Mouse (Mus musculus) cerebellum, postnatal 36 days (tissue): ENCODE data around the gene Mrps7.
"Not testable (repeated sequence)": the region's sequence is repeated elsewhere in the genome, so short reads cannot be mapped to it uniquely, and the experiment has no call there.

Experiments used
- DNase-seq, 2 experiments: peaks; one replicate each; pipeline ENCODE4 v3.0.0; 2021 to 2022; ENCODE audit warnings: mixed read lengths in 2 of 2

The Mrps7 gene

DNA sequence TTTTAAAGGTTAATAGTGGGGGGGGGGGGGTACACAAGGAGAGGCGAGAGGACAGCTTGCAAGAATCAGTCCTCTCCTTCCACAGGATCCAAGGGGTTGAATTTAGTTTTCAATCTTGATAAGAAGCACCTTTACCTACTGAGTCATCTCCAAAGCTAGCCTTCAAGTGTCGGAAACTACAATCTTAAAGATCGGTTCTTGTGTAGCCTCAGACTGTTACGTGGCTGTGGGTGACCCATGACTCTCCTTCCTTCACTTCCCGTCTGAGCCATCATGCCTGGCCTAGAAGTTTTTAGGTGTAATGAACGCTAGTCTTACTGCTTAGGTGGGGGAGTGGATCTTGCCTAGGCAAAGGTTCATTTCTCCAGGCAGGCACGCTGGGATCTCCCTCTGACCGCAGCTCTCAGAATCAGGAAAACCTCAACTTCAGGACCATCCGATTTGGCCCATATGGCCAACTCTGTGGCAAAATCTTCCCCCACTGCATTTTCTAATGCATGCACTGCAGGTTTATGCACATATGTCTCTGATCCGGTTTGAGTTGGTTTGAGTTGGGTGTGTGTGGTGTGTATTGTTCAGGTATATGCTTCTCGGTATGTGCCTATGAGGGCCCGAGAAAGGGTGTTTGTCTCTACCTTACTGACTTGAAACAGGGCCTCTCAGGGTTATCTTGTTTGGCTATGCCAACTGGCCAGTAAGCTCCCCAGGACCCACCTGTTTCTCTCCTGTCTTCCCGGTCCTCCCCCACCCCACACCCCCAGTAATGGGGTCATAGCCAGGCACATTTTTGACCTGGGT lies 26.2 kb downstream of the Mrps7 start:
- no peak for DNase-seq

DNA sequence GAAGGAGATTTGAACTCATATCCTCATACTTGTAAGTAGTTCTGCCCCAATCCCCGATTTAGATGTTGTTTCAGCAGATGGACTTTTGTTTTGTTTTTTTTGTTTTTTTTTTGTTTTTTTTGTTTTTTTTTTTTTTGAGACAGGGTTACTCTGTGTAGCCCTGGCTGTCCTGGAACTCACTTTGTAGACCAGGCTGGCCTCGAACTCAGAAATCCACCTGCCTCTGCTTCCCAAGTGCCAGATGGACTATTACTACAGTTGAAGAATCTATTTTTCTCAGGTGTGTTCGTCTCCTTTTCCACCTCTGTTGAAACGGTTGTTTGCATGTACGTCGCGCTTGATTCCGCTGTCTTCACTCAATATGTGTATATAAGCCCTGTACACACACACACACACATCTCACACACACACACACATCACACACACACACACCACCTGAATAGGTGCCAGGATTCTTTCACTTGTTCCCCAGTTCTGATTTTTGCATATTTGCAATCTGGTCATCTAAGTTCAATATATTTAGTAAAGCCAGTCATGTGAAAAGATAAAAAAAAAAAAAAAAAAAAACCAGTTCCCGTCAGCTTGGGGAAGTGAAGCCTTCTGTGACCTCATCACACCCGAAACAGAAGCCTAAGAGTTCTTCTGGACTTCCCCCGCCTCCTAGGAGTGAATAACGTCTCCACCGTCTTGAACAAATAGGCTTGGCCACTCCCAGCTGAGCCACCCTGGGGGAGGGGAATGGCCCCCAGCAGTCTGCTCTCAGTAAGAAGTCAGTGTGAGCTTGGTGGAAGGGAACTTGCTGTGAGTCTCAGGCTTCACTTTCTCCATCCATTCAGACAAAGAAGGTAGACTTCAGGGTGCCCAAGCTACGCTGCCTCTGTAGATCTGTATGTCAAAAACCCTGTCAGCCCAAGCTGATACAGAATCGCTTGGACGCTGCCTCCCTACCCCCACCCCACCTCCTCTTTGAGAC lies 27.1 kb downstream of the Mrps7 start:
- no peak for DNase-seq

DNA sequence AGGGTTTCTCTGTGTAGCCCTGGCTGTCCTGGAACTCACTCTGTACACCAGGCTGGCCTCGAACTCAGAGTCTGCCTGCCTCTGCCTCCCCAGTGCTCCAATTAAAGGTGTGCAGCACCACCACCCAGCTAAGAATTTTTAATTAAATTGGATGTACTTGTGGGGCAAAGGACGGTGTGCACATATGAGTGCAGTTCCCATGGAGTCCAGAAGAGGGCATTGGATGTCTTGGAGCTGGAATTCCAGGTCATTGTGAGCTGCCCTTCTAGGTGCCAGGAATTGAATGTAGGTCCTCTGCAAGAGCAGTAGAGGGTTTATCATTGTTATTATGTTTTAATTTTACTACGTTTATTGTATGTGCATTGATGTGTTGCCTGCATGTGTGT lies 27.8 kb downstream of the Mrps7 start:
- peak; percentile 40 to 58 for DNase-seq

DNA sequence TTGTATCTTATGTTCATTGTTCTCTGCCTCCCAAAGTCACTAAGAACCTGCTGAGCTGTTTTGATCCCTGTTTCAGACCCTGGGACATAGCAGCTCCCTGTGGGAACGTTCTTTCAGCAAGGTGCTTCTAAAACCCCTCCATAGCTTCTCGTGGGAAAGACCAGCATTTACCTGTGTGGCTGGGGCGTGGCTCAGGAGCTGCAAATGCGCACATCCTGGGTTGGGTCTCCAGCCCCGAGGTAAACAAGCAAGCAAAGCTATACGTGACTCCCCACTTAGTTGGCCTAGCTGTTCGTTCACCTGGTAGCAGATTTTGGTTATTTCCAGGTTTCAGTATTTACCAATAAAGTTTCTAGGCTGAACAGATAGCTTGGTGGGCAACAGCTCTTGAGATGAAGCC lies 28.5 kb downstream of the Mrps7 start:
- DNase-seq, result no peak

DNA sequence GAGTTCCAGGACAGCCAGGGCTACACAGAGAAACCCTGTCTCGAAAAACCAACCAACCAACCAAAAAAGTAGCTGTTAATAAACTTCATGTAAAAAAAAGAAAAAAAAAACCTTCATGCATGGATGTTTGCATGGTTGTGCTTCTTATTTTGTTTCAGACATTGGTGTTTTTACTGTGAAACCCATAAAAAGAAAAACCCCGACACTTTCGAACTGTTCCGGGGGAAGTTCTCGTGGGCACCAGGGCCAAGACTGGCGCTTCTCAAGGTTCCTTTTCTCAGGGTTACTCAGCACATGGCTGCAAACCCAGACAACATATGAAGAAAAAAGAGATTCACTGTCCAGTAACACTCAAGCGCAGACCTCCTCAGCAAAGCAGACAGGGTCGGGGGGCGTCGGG lies 29.1 kb downstream of the Mrps7 start:
- DNase-seq, result no peak

DNA sequence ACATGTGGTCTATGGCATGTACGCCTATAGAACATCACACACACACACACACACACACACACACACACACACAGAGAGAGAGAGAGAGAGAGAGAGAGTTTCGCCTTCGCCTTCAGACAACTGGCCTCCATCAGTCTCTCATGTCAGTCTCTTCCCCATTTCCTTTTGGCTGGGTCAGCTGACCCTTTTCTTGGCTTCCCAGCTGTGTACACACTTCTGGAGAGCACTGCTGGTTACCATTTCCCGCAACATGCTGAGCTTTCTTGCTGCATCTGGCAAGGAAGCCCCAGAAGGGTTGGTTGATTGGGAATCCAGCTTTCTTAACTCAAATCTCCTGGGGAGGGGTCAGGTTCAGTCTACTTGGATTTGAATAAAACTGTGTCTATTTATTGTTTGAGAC lies 30.4 kb downstream of the Mrps7 start:
- no peak for DNase-seq

DNA sequence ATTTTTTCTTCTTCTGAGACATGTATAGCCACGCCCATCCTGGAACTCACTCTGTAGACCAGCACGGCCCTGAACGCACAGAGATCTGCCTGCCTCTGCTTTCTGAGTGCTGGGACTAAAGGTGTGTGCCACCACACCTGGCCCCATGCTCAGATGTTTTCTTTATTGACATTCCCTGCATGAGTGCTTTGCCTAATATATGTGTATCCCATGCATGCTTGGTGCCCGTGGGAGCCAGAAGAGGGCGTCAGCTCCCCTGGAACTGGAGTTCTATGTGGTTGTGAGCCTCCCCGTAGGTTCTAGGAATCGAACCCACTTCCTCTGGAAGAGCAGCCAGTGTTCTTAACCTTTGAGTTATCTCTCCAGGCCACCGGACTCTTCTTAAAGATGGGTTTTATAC lies 31.3 kb downstream of the Mrps7 start:
- no peak for DNase-seq

DNA sequence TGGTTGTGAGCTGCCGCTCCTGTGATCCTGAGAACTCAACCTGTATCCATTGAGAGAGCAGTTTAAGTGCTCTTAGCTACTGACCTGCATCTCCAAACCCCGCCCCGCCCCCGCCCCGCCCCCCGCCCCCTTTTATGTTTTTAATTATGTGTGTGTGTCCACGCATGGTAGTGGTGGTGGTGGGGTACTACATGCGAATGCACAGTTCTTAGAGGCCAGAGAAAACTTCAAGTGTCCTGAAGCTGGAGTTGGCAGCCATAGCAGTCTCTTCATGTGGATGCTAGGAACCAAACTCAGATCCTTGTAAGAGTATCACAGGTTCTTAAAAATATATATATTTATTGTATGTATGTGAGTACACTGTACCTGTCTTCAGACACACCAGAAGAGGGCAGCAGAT lies 31.8 kb downstream of the Mrps7 start:
- DNase-seq, result no peak

DNA sequence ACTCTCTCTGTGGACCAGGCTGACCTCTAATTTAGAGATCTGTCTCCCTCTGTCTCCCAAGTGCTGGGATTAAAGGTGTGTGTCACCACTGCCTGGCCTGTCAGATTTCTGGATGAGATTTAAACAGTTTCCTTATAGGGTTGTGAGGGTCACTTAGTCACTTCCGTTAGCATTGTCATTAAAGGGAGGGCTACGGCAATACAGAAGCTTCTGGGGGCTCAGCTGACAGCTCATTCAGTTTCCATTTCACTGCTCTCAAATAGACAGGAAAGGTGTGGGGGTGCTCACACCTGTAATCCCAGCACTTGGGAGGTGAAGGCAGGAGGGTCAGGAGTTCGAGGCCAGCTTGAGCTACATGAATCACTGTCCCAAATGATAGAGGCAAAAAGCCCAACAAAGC lies 33.2 kb downstream of the Mrps7 start:
- DNase-seq, result no peak

DNA sequence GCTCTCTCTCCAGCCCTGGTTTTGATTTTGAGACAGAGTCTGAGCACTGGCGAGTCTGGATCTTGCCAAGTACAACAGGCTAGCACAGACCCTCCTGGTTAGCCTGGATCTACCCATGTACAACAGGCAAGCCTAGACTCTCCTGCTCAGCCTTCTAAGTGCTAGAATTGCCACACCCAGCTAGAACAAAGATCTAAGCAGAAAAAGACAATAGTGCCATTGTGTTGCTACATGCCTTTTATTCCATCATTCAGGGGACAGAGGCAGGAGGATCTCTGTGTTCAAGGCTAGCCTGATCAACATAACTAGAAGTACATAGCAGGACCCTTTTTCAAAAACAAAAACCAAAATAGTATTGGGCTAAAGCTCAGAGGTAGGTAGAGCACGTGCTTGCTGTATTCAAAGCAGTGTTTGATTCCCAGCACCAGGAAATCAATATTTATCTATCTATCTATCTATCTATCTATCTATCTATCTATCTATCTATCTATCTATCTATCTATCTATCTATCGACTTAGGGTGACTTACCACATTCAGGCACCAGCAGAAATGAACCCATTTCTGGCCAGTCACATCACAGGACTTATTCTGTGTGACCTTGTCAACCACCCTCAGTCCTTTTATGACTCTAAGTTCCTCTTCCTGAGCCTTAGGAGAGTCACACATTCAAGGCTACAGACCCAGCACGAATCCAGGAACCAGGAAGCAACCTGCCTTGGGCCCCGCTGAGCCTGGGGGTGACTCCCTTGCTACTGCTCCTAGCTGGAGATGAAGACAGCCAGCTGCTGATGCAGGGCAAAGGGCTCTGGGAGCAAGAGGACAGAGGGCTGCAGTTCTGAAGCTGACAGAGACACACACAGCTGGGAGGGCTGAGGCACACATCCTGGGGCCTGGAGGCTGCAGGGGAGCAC lies 35.0 kb downstream of the Mrps7 start:
- DNase-seq, result no peak

DNA sequence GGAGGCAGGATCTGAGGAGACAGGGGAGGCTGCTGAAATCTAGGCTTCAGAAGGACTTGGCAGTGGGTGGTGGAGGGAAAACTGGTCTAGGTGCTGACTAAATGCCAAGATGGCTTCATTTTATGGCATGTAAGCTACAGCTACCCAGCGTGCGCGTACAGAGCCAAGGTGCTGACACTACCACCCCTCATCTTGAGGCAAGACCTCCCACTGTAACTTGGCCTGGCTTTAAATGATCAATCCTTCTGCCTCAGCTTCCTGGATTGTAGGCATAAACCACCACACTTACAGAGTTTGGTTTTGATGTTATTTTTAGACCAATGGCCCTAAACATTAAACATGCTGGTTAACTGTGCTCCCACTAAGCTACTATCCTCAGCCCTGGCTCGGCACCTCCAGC lies 35.8 kb downstream of the Mrps7 start:
- DNase-seq, result no peak

DNA sequence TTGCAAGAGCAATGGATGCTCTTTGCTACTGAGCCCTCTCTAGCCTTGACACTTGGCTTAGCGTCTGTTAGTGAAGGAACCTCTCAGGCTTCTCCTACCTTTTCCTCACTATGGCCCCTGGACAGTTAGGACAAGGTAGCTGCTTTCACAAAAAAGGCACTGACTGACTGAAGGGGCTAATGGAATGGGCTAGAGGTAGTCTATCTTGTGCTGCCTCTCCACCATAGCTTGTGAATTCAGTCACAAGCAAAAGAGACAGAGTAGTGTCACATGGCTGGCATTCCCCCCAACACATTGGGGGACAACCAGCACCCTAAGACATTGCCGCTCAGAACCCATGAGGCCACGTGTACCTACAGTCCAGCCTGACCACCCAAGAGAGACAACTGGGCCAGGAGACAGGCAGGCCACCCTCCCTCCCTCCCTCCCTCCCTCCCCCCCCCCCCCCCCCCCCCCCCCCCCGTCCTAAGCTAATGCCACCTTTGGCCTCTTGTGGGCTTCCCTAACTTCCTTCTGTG lies 36.6 kb downstream of the Mrps7 start:
- DNase-seq, result no peak

DNA sequence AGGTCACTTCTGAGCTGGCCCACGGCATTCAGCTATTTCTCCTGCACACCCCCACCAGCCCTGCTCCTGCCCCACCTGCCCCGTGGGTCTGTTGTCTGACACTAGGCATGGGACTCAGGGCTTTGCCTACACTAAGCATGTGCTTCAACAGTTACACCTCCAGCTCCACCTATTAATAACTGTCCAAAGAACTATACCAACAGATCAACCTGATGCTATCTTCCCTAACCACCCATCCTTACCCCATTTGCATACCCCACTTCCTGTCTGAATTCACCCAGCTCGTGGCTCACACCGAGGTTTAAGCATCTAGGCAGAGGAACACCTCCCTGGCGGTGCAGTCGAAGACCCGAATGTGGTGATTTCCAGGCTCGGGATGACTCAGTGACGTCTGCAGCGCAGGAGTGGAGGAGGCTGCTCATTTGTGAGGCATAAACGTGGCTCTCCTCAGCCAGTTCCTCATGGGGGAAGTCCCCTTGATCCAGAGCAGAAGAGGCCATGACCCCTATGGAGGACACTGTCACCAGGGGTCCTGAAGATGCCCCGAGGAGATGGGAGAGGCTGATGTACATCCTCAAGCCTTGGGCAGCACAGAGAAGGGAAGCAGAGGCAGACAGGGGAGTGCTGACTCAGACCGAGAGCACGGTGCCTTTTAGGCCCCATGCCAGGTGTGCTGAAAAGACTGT lies 37.4 kb downstream of the Mrps7 start:
- no peak for DNase-seq

DNA sequence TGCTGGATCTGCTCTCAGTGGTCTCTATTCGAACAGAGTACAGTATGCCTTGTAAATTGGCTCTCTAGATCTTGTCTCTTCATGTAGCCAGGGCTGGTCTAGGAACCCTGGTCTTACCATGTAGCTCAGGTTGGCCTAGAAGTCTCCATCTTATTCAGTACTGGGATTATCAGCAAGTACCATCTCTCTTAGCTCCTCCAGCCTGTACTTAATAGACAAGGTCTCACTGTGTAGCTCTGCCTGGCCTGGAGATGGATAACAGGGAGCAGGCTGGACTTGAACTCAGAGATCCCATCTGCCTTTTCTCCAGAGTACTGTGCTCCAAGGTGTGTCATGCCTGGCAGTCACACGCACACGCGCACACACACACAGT lies 37.9 kb downstream of the Mrps7 start:
- DNase-seq, result no peak

DNA sequence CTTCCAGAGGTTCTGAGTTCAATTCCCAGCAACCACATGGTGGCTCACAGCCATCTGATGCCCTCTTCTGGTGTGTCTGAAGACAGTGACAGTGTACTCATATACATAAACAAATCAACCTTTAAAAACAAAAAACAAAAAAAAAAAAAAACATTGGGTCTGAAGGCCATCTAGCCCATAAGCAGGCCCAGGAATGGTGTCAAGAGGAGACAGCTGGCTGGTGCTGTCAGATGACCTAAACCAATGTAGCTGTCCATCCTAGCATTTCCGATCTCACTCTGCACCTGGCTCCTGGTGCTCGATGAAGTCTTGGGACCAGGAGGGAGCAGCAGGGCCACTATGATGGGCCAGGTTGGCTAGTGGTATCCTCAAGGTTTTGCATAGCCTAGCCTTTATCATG lies 39.0 kb downstream of the Mrps7 start:
- DNase-seq, result no peak

DNA sequence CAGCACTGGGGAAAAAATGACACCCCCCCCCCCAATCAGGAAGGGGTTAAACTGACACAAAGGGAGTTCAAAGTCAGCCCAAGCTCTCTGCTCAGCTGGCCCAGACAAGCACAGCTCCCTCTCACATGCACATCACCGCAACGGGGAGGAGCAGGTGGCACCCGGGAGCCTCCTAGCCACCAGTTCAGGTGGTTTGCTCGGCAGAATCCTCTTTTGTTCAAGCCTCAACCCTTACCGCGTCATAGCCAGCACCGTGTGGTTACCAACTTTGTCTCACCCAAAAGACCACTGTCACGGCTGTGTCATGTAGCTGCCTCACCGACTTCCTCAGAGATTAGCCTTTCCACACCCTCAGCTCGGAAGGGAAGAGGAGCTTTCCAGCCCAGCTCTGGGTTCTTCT lies 39.5 kb downstream of the Mrps7 start:
- no peak for DNase-seq

DNA sequence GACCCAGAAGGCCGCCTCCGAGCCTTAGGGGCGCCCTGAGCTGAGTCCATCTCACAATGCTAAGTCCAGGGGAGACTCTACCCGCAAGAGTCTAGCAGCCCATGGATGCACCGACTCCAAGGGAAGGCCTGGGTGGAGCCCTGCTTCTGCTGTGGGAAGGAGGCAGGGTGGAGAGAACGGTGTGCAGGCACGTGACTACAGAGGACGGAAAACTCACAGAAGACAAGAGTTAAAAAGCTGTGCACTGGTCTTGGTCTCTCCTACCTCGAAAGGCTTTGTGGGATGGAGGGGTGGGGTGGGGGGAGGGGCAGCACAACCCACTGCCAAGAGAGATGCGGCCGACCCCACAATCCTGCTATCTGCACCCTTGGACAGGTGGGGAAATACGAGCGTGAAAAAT lies 40.6 kb downstream of the Mrps7 start:
- DNase-seq, result no peak

DNA sequence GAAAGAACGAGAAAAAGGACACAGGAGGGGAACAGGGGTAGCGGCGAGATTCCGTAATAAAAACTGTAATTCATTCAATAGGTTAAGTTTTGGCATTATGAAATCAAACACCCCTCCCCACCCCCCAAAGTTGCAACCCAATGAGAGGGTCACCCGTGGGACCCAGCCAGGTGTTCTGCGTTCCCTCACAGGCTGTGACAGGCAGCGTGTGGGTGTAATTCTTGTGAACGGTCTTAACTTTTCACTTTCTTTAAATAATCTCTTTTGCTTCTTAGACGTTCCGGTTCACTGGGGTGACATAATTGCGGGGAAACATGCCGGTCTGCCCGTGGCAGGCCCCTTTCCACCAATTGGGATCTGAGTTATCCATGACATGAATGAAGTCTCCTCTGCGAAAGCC lies 41.8 kb downstream of the Mrps7 start:
- DNase-seq, result not testable (repeated sequence)

DNA sequence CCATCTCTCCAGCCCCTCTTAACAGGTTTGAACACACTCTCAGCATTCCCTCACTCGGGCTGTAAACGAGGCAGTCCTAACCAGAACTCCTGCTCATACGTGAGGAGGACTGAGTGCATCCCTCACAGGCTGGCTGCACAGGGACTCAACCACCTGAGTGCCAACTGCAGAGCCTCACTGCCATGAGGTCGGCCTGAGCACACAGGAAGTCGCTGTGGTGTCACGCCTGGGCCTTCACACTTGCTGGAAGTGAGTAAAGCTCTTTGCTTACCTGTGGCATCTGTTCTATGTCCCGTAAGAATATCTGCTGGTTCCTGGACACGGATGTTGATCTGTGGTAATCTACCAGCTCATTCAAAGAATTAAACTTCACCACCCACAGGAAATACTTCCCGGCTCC lies 42.7 kb downstream of the Mrps7 start:
- DNase-seq, result no peak

DNA sequence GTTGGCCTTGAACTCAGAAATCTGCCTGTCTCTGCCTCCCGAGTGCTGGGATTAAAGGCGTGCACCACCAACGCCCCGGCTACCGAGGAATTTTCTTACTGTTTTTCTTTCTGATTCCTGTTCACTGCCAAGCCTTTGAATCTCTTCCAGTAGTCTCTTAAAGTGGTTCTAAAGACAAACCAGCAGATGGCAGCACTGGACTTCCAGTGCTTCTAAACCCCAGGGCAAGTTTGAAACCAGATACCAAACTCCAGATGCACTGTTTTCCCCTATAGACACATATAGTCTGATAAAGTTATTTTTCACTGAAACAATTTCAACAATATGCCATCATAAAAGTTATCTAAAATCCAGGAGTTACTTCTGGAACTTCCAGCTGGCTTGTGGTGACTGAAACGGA lies 43.7 kb downstream of the Mrps7 start:
- peak; percentile 51 to 70 for DNase-seq

DNA sequence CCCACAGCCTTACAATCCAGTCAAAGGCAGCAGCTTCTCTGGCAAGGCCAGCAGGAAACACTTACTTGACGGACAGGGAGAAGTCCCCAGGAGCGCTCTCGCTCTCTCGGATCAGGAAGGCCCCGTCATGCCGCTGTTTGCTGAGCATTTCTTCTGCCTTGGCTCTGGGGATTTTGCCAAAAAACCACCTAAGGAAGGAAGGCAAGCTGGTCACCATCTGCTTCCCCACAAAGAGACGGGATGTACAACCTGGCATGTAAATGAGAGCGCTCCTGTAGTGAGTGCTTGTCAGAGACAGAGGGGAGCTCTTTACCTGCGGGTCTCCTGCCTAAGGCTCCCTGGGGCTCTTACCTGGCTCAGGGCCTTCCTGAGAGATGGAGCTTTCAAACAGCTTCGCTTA lies 46.0 kb downstream of the Mrps7 start:
- peak; percentile 83 to 90 for DNase-seq

DNA sequence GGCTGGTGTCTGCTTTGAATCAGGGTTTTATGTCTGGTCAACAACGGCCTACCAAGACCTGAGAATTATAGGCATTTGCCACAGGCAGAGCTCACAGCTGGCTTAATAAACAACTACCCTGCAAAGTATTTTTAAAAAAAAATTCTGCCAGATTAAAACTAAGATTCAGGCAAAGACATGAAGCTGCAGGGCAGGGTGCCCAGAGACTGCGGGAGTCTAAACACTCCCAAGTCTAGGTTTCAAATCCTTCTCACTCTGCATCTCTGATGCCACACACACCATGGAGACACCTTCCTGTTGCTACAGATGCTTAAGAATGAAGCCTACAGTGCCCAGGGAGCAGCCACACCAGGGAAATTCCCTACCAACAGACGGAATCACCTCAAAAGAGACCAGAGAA lies 48.0 kb downstream of the Mrps7 start:
- DNase-seq, result no peak
